Mouse (Mus musculus) limb, embryonic 10.5 days (tissue): ENCODE data around the gene Mark3. TPM values are rescaled to one million over a fixed set of nuclear protein-coding genes. Genes with fewer than 3 reads are reported as not detected.
"Not testable (repeated sequence)": the region's sequence is repeated elsewhere in the genome, so short reads cannot be mapped to it uniquely, and the experiment has no call there.

Experiments
- DNase-seq: peaks from one replicate; pipeline ENCODE4 v3.0.0-alpha.2; 2017; ENCODE audit warnings: low spot score
- H3K27ac ChIP-seq: fragments of 300-500 bp; sonication (generic); 2 replicates; pipeline ENCODE4 v1.5.1; 2016; ENCODE audit warnings: mild to moderate bottlenecking
- H3K27me3 ChIP-seq: fragments of 300-500 bp; sonication (generic); 2 replicates; pipeline ENCODE4 v1.6.1; 2016; ENCODE audit warnings: low read depth, mild to moderate bottlenecking; ENCODE audit not compliant: poor library complexity, severe bottlenecking
- H3K36me3 ChIP-seq: fragments of 300-500 bp; sonication (generic); 2 replicates; pipeline ENCODE4 v1.6.1; 2016; ENCODE audit warnings: mild to moderate bottlenecking, moderate library complexity
- H3K4me1 ChIP-seq: fragments of 300-500 bp; sonication (generic); 2 replicates; pipeline ENCODE4 v1.6.1; 2016
- H3K4me3 ChIP-seq: fragments of 300-500 bp; sonication (generic); 2 replicates; pipeline ENCODE4 v1.5.1; 2016; ENCODE audit warnings: mild to moderate bottlenecking, moderate library complexity
- H3K9me3 ChIP-seq: fragments of 300-500 bp; sonication (generic); replicated peaks from 2 replicates; pipeline ENCODE4 v1.6.1; 2016; ENCODE audit warnings: mild to moderate bottlenecking
- WGBS: fragments of 180-500 bp; shearing (Covaris S2); methylation state at CpG from one replicate; pipeline ENCODE4 v1.1.7; 2016; 5-methylcytosine and 5-hydroxymethylcytosine counted together
- polyA plus RNA-seq: library from polyadenylated mRNA; unstranded; fragments of >200 nt; fragmentation: Nextera tagmentation; extraction: Ambion mirVana; gene quantifications from 2 replicates; pipeline ENCODE4 v1.2.1, GENCODE M21; 2016

Gene Mark3
- polyA plus RNA-seq, 1 experiment from 2014 or later: 50.6 TPM

DNA sequence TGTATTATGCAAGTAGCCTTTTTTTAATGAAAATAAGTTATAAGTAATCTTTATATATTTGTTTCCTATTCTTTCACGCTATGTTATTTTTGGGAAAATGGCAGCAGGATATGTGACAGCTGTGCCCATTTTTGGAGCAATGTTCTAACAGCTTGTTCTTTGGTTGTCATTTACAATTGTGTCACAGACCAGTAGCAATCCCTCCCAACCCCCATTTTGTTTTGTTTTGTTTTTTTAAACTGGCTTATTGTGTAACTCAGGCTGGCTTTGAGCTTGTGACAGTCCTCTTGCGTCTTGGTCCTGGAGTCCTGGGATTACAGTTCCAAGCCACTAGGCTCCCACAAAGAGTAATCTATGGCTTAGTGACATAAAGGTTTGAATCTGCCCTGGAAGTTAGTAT is 31.3 kb downstream of the Mark3 start:
- Histone ChIP-seq H3K4me3 (no peak overlapping the region), H3K9me3 (no peaks in the 10 kb centered on the region), H3K36me3 (peaks cover 84% of the 10 kb centered on the region), H3K27me3 (no peaks in the 10 kb centered on the region), H3K4me1 (no peaks in the 10 kb centered on the region), H3K27ac (no peak overlapping the region)
- no peak for DNase-seq
- 94% methylated on average over 2 of the region's 2 CpGs for WGBS

DNA sequence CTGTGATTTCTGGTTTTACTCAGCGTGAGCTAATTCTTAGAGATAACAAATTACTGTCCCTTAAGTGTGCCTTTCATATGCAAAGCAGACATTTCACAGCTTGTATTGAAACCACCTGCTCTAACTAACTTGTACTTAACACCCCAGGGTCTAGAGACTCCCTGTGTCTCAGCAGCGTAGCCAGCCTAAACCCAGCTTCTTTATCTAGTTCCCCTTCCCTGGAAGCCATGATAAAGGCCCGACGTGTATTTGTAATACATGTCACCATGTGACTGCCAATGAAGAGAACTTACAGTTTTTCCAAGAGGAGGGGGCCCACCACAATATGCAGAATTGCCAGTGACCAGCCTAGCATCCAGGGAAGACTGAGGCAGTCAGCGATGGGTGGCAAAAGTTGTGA is 33.7 kb downstream of the Mark3 start:
- no peak overlapping the region for H3K4me3 ChIP-seq
- H3K27ac ChIP-seq: no peak overlapping the region
- DNase-seq: no peak
- 69% methylated on average over 5 of the region's 5 CpGs for WGBS
- peaks cover 87% of the 10 kb centered on the region for H3K36me3 ChIP-seq
- H3K9me3 ChIP-seq: no peaks in the 10 kb centered on the region
- H3K4me1 ChIP-seq: no peaks in the 10 kb centered on the region
- no peaks in the 10 kb centered on the region for H3K27me3 ChIP-seq

DNA sequence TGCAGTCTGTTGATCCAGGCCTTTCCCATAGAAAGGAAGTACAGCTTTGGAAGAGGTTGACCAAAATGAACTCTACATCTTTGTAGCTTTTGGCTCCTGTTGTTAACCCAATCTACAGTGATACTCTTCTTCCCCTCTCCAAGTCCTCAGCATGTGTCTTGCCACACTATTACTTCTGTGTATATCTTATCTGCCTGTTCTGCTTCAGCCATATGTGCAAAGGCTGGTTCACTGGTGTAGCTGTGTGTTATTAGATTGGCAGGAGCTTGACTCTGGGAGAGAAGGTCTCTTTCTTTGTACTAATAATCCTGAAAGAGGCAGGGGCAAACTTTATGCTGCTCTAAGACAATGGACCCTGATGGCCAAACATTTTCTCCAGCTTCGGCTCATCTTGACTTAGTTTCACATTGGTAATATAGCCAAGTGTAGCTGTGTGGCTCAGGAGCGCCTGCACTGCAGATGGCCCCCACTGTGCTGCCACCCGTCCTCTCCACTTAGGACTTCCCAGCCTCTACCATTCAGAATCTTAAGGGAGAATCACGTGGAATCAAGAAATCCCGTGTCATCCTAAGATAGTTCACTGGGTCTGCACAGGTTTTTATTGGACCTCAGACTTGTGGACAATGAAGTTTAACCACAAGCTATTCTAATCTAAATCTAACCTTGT is 40.3 kb downstream of the Mark3 start:
- WGBS: 91% methylated on average over 5 of the region's 5 CpGs
- H3K36me3 ChIP-seq: peaks cover 77% of the 10 kb centered on the region

DNA sequence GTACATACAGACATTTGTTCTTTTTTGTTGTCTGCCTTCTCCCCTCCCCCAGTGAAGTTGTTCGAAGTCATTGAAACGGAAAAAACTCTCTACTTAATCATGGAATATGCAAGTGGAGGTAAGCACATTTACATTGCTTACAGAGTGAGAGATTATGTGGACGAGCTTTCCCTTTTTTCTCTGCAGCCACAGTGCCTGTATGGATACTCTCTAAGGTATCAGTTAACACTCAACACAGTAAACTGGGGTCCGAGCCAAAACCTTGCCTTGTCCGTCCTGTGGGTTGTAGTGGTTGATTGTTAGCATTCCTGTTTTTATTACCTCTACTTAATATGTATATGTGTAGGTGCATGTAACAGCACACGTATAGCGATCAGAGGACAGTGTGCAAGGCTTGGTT is 43.9 kb downstream of the Mark3 start:
- Histone ChIP-seq H3K27me3 (no peaks in the 10 kb centered on the region), H3K4me1 (no peaks in the 10 kb centered on the region), H3K9me3 (no peaks in the 10 kb centered on the region), H3K27ac (no peak overlapping the region), H3K36me3 (peaks cover 77% of the 10 kb centered on the region), H3K4me3 (no peak overlapping the region)
- 92% methylated on average over 7 of the region's 7 CpGs for WGBS
- DNase-seq: no peak

More for the DNA sequence above, 40.3 kb downstream of the Mark3 start:
- DNase-seq: no peak
- Histone ChIP-seq H3K4me3 (no peak overlapping the region), H3K4me1 (no peaks in the 10 kb centered on the region), H3K9me3 (no peaks in the 10 kb centered on the region), H3K27me3 (no peaks in the 10 kb centered on the region), H3K27ac (no peak overlapping the region)

DNA sequence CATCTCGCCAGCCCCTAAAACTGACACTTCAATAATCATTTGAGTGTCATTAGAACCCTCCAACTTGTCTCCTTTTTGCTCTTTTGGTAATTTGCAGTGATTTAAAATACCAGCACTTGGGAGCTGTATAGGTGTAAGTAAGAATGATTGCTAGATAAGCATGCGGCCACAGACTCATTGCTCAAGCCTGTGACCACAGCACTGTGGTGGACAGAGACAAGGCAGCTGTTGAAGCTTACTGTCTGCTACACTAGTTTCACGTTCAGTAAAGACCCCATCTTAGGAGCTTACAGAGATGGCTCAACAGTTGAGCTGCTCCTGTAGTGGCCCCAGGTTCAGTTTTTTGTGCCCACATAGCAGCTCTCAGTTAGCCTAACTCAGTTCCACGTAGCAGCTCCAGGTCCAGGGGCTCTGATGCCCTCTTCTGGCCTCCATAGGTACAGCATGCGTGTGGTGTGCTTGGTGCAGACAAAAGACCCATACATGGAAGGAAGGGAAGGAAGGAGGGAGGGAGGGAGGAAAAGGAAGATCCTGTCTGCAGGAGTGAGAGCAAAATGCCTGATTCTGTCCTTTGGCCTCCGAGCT is 73.8 kb downstream of the Mark3 start:
- H3K9me3 ChIP-seq: no peaks in the 10 kb centered on the region
- WGBS: 64% methylated on average over 6 of the region's 6 CpGs
- no peak overlapping the region for H3K4me3 ChIP-seq
- peaks cover 98% of the 10 kb centered on the region for H3K36me3 ChIP-seq
- H3K27me3 ChIP-seq: no peaks in the 10 kb centered on the region
- H3K4me1 ChIP-seq: no peaks in the 10 kb centered on the region
- H3K27ac ChIP-seq: no peak overlapping the region; the same call in 1 of the 2 replicates
- DNase-seq: peak; percentile 71

DNA sequence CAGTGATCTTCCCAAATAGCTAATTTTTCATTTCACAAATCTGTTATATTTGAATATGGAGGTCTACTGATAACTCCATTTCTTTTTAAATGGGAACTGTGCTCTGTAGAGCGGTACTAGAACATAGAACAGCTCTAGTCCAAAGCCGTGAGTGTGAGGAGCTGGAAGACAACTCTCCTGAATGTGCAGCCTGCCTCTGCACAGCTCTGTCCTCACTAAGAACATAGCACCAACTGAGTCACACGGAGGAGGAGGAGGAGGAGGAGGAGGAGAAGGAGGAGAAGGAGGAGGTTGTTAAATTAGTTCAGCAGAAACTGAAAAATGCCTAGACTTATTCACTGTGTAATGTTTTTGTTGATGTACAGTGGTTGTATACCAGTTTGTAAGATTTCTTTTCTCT is 78.6 kb downstream of the Mark3 start:
- Histone ChIP-seq H3K36me3 (peaks cover 96% of the 10 kb centered on the region), H3K27ac (no peak overlapping the region), H3K9me3 (no peaks in the 10 kb centered on the region), H3K27me3 (no peaks in the 10 kb centered on the region), H3K4me1 (no peaks in the 10 kb centered on the region), H3K4me3 (no peak overlapping the region)
- no peak for DNase-seq
- 85% methylated on average over 3 of the region's 3 CpGs for WGBS

DNA sequence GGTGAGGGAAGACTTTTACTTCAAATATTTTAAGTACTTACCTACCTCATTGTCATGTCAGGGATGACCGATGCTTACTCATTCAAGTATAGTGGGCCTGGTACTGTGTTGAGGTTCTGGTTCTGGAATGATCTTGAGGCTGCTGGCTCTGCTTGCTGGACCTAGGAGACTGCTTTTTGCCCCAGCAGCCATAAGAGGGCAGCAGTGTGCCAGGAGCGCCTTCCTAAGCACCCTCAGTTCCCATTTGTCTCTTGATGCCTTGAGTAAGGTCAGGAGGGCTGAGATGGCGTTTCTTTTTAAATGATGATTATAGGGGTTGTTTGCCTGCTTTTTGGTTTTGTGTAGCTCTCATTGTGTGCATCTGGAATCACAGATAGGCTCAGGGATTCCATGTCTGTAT is 79.1 kb downstream of the Mark3 start:
- Histone ChIP-seq H3K27me3 (no peaks in the 10 kb centered on the region), H3K27ac (no peak overlapping the region), H3K4me3 (no peak overlapping the region), H3K9me3 (no peaks in the 10 kb centered on the region), H3K36me3 (peaks cover 94% of the 10 kb centered on the region), H3K4me1 (no peaks in the 10 kb centered on the region)
- peak; percentile 55 for DNase-seq
- 49% methylated on average over 3 of the region's 3 CpGs for WGBS

DNA sequence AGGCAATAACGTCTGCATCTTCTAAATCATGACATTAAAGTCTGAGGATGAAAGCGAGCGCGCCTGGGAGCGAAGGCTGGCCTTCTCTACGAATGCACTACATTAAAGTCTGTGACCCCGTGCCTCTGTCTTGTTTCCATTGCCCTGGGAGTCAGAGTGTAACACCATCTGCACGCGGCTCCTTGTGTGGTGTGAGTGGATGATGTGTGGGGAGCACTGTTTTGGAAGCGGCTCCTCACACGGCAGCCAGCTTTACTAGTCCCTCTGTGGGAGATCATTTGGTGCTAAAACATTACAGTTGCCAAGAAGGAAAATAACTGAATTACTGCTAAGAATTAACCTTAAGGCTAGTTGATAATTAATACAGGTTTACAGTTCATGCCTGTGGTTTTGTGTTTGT is 81.4 kb downstream of the Mark3 start:
- 94% methylated on average over 11 of the region's 11 CpGs for WGBS
- H3K27ac ChIP-seq: no peak overlapping the region
- peaks cover 93% of the 10 kb centered on the region for H3K36me3 ChIP-seq
- H3K27me3 ChIP-seq: no peaks in the 10 kb centered on the region
- no peak overlapping the region for H3K4me3 ChIP-seq
- no peaks in the 10 kb centered on the region for H3K9me3 ChIP-seq
- H3K4me1 ChIP-seq: no peaks in the 10 kb centered on the region
- no peak for DNase-seq

DNA sequence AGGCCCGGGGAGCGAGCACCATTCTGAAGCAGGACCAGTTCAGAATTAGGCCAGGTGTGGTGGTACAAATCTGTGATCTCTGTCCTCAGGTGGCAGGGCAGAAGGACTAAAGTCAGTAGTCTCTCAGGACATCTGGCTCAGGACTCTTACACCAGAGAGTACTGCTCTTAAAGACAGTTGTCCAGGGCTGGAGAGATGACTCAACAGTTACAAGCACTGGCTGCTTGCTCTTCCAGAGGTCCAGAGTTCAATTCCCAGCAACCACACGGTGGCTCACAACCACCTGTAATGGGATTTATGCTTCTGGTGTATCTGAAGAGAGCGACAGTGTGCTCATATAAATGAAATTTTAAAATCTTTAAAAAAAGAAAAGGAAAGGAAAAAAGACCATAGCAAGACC is 85.0 kb downstream of the Mark3 start:
- H3K27ac ChIP-seq: no peak overlapping the region
- H3K4me1 ChIP-seq: peaks cover 9% of the 10 kb centered on the region
- H3K4me3 ChIP-seq: no peak overlapping the region
- H3K27me3 ChIP-seq: no peaks in the 10 kb centered on the region
- 95% methylated on average over 4 of the region's 4 CpGs for WGBS
- peaks cover 81% of the 10 kb centered on the region for H3K36me3 ChIP-seq
- no peaks in the 10 kb centered on the region for H3K9me3 ChIP-seq
- no peak for DNase-seq

DNA sequence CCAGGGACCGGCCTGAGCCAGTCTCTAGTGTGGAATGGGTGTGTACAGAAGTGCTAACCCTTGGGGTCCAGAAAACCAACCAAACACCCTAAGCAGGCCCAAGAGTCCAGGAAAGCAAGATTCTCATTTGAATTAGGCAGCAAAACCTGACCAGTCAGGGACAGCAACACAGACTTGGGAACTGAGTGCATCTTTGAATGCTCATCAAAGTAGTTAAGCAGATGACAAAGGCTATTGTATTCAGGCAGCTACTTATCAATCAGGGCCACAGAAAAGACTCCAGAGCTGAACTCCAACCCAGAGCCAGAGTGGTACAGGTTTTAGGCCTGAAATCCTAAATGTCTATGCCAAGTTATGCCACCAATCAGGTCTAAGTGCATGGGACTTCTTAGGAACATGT is 86.3 kb downstream of the Mark3 start:
- H3K27ac ChIP-seq: no peak overlapping the region
- DNase-seq: no peak
- WGBS: 98% methylated on average over 1 of the region's 1 CpGs

DNA sequence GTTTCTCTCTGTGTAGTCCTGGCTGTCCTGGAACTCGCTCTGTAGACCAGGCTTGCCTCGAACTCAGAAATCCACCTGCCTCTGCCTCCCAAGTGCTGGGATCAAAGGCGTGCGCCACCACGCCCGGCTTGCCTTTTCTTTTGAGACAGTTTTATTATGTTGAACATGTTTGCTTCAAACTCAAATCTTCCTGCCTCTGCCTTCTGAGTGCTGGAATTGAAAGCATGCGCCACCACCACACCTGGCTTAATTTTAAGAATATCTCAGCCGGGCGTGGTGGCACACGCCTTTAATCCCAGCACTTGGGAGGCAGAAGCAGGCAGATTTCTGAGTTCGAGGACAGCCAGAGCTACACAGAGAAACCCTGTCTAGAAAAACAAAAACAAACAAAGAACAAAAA is 87.2 kb downstream of the Mark3 start:
- not testable (repeated sequence) for H3K4me1 ChIP-seq, H3K4me3 ChIP-seq, H3K27ac ChIP-seq, H3K9me3 ChIP-seq, H3K27me3 ChIP-seq, DNase-seq
- peaks cover 59% of the 10 kb centered on the region for H3K36me3 ChIP-seq
- WGBS: 96% methylated on average over 11 of the region's 11 CpGs

More for the DNA sequence above, 86.3 kb downstream of the Mark3 start:
- Histone ChIP-seq H3K4me1 (peaks cover 10% of the 10 kb centered on the region), H3K4me3 (no peak overlapping the region), H3K27me3 (no peaks in the 10 kb centered on the region), H3K36me3 (peaks cover 68% of the 10 kb centered on the region), H3K9me3 (no peaks in the 10 kb centered on the region)

DNA sequence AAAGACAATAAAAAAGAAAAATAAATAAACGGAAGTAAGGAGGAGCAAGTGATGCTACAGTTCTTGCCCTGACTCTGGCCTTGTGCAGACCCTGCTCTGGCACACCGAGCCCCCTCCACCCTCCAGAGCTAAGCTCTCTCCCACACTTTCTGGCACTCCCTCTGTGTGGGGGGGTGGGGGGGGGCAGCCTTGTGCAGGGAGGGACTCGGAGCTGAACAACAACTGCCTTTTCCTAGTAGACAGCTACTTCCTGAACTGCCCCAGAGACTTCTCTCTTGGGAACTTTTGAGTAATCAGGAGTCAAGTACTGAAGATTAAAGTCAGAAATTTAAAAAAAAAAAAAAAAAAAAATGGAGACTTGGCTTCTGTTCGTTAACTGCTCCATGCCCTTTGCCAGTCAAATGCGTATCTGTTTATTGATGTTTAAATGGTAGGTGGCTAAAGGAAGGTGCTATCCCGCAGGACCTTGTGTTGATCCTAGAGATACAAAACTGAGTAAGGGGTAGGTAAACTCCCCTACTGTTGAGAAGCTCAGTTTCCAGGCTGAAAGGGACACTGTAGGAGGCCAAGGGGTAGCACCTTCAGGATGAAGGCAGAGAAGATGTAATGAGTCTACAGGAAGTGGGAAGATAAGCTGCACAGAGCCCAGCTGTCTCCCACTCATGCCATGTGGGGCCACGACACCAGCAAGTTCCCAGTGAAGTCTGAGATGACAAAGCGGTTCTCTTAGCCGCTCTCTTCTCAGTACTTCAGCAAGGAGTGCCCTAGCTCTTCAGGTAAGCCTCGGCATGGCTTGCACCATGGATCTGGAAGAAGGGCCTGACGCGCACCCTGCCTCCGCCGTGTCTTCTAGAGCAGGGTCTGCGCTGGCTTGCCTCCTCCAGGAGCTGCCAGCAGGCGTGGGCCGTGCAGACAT is 89.2 kb downstream of the Mark3 start:
- Histone ChIP-seq H3K27ac (peak overlapping the region; percentile 50; the same call in 1 of the 2 replicates), H3K4me1 (peaks cover 14% of the 10 kb centered on the region), H3K27me3 (peaks cover under 1% of the 10 kb centered on the region; the same call in 1 of the 2 replicates), H3K36me3 (peaks cover 42% of the 10 kb centered on the region), H3K4me3 (no peak overlapping the region), H3K9me3 (no peaks in the 10 kb centered on the region)
- 77% methylated on average over 17 of the region's 17 CpGs for WGBS
- DNase-seq: no peak

DNA sequence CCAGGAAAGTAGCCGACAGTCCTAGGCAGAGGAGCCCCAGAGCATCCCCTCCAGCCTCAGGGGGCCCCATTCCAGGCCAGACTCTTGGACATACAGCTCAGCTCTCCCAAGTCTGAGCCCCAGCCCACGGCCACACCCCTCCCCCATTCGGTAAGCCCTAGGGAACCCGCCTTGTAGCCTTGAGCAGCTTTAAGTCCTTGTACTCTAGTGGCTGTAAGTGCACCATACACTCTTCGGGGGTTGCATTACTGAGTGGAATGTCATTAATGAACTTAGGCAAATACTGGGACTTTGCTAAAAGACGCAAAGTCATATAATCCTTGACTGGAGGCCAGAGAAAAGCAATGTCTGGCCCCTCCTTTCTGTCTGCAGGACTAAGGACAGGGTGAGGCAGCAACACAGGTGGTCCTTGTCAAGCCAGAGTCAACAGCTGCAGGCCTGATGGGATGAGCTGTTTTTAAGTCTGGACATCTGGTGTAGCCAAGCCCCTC is 89.9 kb downstream of the Mark3 start:
- WGBS: 48% methylated on average over 6 of the region's 6 CpGs
- Histone ChIP-seq H3K4me3 (no peak overlapping the region), H3K9me3 (no peaks in the 10 kb centered on the region), H3K4me1 (peaks cover 21% of the 10 kb centered on the region), H3K27ac (peak overlapping the region; percentile 50; the same call in 1 of the 2 replicates), H3K27me3 (peaks cover 7% of the 10 kb centered on the region), H3K36me3 (peaks cover 36% of the 10 kb centered on the region)
- no peak for DNase-seq
